Mouse (Mus musculus) gastrocnemius, adult 2 months (tissue): Measurements from ENCODE around the gene Cflar. TPM values are rescaled to one million over a fixed set of nuclear protein-coding genes. Genes with fewer than 3 reads are reported as not detected.
"Not testable (repeated sequence)": the region's sequence is repeated elsewhere in the genome, so short reads cannot be mapped to it uniquely, and the experiment has no call there.

Source experiments
- DNase-seq: peaks from one replicate; pipeline ENCODE4 v3.0.0; 2022
- H3K27ac ChIP-seq: fragments of 200-600 bp; 2 replicates; pipeline ENCODE4 v1.8.1; 2022; ENCODE audit warnings: mild to moderate bottlenecking
- H3K4me3 ChIP-seq: fragments of 200-600 bp; 2 replicates; pipeline ENCODE4 v1.8.1; 2022; ENCODE audit warnings: mild to moderate bottlenecking, moderate library complexity
- CTCF ChIP-seq: fragments of 200-600 bp; IDR thresholded peaks from 2 replicates; pipeline ENCODE4 v1.8.1; 2022; ENCODE audit warnings: antibody characterized with exemption, mild to moderate bottlenecking, moderate library complexity
- intact Hi-C: fragments of 180-260 bp; cut with DNase I; formaldehyde crosslinking; loops from one replicate; pipeline ENCODE4 v1.15.1; 2025
- total RNA-seq, 2 experiments: library from RNA; stranded (reverse); gene quantifications; 2 replicates each; pipeline ENCODE4 v1.2.3; 2021

Gene Cflar
- total RNA-seq, 2 experiments from 2014 or later: 38.8 to 58.6 TPM

GRCm38 (mm10) chr1:58693696-58694095 is 17.6 kb upstream of the Cflar start:
- no peak for TF ChIP-seq CTCF
- H3K27ac ChIP-seq: no peak overlapping the region
- DNase-seq: no peak
- intact Hi-C loops: no loop called here
- H3K4me3 ChIP-seq: no peak overlapping the region

GRCm38 (mm10) chr1:58695810-58696209 is 15.5 kb upstream of the Cflar start, which contains the start of gene Als2cr12:
TSS of gene Als2cr12 (minus strand) at chr1:58695989.
- intact Hi-C loops, H3K4me3 ChIP-seq, DNase-seq, H3K27ac ChIP-seq: not testable (repeated sequence)

- H3K4me3 ChIP-seq, H3K27ac ChIP-seq, intact Hi-C loops, DNase-seq: not testable (repeated sequence)
- TF ChIP-seq CTCF: peak; percentile 35
Measured at GRCm38 (mm10) chr1:58697607-58698006, 13.7 kb upstream of the Cflar start.

GRCm38 (mm10) chr1:58698781-58699180 is 12.5 kb upstream of the Cflar start:
- Histone ChIP-seq H3K4me3 (no peak overlapping the region), H3K27ac (no peak overlapping the region)
- no peak for TF ChIP-seq CTCF
- no peak for DNase-seq
- intact Hi-C loops: no loop called here

- intact Hi-C loops: no loop called here
- Histone ChIP-seq H3K27ac (no peak overlapping the region), H3K4me3 (no peak overlapping the region)
- DNase-seq: no peak
- no peak for TF ChIP-seq CTCF
Measured at GRCm38 (mm10) chr1:58699988-58700387, 11.3 kb upstream of the Cflar start.

- H3K4me3 ChIP-seq, DNase-seq, H3K27ac ChIP-seq, intact Hi-C loops: not testable (repeated sequence)
Measured at GRCm38 (mm10) chr1:58700580-58701162, 10.6 kb upstream of the Cflar start.

GRCm38 (mm10) chr1:58710043-58710442 is 1.3 kb upstream of the Cflar start:
- peak overlapping the region; percentile 96 for H3K27ac ChIP-seq
- not testable (repeated sequence) for H3K4me3 ChIP-seq, DNase-seq
- TF ChIP-seq CTCF: peak; percentile 28; the same call in 1 of the 2 replicates
- intact Hi-C loops: loop anchor here (5.0 kb wide), 2 partner anchors 37 to 288 kb away; partner anchors contain the start of gene Clk1

GRCm38 (mm10) chr1:58710711-58711364 is 470 bp upstream of the Cflar start:
- intact Hi-C loops: loop anchor here (5.0 kb wide), 2 partner anchors 36 to 289 kb away; partner anchors contain the start of gene Clk1
- no peak for TF ChIP-seq CTCF
- DNase-seq: no peak
- Histone ChIP-seq H3K27ac (peak overlapping the region; percentile 96), H3K4me3 (peak overlapping the region; percentile 88)

GRCm38 (mm10) chr1:58712076-58713061 is 1.1 kb downstream of the Cflar start:
- intact Hi-C loops: loop anchor here (2.0 to 5.0 kb wide), 3 partner anchors 35 to 290 kb away; partner anchors contain the start of gene Clk1
- peak overlapping the region; percentile 88 for H3K4me3 ChIP-seq
- peak overlapping the region; percentile 96 for H3K27ac ChIP-seq
- DNase-seq: peak; percentile 42
- no peak for TF ChIP-seq CTCF

GRCm38 (mm10) chr1:58713081-58713892 is 2.0 kb downstream of the Cflar start:
- H3K27ac ChIP-seq: peak overlapping the region; percentile 96
- peak; percentile 25; the same call in 1 of the 2 replicates for TF ChIP-seq CTCF
- DNase-seq: peak; percentile 76
- intact Hi-C loops: loop anchor here (2.0 to 5.0 kb wide), 3 partner anchors 34 to 291 kb away; partner anchors contain the start of gene Clk1
- peak overlapping the region; percentile 88 for H3K4me3 ChIP-seq

- TF ChIP-seq CTCF: no peak
- peak; percentile 86 for DNase-seq
- intact Hi-C loops: loop anchor here (2.0 to 5.0 kb wide), 3 partner anchors 33 to 292 kb away; partner anchors contain the start of gene Clk1
Measured at GRCm38 (mm10) chr1:58713893-58714231, 2.6 kb downstream of the Cflar start.

More at GRCm38 (mm10) chr1:58713893-58714231, 2.6 kb downstream of the Cflar start:
- H3K4me3 ChIP-seq: peak overlapping the region; percentile 88
- peak overlapping the region; percentile 96 for H3K27ac ChIP-seq
